Mouse (Mus musculus) ovary, postnatal 10 days (tissue): ENCODE results near the gene Dolk.

ENCODE experiments used
- DNase-seq: peaks from one replicate; pipeline ENCODE4 v3.0.0; 2022; ENCODE audit warnings: low spot score

The Dolk gene

GRCm38 (mm10) chr2:30268371-30268770 lies 17.8 kb downstream of the Dolk start:
- DNase-seq: no peak

GRCm38 (mm10) chr2:30267466-30267865 lies 18.7 kb downstream of the Dolk start:
- DNase-seq: no peak

DNA sequence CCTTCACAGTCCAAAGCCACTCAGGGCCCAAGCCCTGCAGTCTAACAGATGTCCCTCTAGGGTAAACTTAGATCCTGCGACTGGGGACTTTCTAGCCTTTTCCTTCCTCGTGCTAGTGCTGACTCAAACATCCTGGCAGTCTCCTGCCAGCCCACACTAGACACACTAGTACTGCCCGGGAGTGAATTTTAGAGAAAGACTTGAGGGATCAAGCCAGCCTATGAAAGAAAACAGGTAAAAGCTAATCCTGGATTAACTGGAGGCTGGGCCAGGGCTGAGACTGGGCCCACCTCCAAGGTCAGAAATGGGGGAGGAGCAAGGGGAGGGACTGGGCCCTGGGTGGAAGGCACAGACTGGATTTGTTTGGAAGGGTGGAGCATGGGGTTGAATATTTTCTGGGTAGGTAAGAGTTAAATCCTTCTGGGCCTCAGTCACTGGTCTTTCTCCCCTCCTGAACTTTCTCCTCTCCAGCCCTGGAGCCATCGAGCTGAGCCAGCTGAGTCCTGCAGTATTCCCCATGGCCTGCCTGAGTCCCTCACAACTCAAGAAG lies 19.7 kb downstream of the Dolk start:
- DNase-seq: no peak

DNA sequence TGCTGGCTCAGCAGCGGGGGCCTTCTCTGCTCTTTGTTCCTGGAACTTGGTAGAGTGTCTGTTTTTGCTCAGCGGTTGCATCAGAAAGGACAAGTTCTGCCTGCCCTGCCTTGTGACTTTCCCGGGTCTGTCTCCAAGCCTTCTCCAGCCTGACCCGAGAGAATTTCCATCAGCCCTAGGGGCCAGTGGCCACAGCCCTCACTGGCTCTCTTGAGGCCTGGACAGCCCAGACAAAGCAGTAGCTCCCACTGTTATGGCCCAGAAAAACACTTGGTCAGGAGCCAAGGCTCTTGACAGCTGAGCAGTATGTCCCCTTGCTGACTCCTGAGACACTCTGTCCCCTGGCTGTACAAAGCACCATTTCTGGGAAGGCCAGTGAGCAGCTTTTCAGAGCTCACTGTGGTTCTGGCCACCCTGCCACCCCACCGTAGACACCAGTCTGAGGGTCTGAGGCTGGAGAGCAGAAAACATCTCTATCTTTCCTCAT lies 20.3 kb downstream of the Dolk start, which contains the start of gene Phyhd1:
Gene Phyhd1 (plus strand): TSS at position 437 of the 487 bp plus-strand sequence.
- DNase-seq: no peak

- no peak for DNase-seq
Observed at GRCm38 (mm10) chr2:30264671-30265519, 21.2 kb downstream of the Dolk start.

- no peak for DNase-seq
Observed at GRCm38 (mm10) chr2:30263811-30264210, 22.3 kb downstream of the Dolk start.

DNA sequence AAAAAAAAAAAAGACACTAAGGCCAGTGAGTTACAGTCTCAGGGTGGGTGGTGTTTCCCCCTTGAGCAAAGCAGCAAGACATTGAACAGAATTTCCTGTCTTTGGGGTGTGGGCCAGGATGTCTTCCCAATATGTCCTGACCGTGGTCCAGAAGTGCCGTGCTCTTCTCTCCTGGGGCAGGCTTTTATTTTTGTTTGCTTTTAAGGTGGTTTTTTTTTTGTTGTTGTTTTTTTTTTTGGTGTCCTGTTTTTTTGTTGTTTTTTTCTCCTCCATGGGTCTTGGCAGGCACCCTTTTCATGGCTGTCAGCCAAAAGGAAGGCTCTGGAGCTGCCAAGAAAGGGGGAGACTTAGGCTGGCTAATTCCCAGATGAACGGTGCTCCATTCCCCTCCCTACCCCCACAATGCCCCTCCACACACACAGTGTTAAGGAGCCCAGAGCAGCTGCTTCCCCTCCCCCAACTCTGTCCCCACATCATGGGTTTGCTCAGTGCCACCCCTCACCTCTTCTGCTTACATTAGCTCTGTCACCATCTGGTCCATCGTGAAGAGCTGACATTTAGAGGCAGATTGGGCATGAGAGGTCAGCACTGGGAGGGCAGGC lies 23.2 kb downstream of the Dolk start:
- no peak for DNase-seq

DNA sequence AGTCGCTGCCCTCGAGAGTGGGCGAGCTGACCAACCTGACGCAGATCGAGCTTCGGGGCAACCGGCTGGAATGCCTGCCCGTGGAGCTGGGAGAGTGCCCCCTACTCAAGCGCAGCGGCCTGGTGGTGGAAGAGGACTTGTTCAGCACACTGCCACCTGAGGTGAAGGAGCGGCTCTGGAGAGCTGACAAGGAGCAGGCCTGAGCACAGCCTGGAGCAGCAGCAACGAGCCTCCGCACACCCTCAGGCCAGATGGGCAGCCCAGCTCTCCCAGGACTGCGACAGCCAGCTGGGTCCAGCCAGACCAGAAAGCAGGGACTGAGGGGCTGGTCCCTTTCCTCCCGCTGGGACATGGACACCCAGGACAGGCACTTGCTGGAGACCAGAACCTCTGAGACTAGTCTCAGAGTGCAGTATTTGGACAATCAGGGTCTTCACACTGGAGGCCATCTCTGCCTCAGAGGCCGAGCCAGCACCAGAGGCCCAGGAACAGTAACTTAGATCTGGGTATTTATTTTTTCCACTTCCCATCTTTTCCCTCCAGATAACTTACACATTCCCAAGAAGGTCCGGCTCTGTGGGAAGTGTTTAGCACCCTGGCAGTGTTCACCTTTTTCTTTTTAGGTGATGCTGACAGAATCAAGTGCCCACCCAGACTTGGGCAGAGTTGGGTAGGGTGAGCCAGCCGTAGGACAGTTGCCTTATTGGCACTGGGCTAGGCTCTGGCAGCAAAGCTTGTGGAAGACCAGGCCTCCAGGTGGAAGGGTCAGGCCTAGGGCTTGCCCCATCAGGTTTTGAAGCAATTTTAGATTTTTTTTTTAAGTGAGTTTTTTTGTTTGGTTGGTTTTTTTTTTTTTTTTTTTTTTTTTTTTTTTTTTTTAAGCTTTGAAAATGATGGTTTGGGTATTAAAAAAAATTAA lies 24.0 kb downstream of the Dolk start:
- no peak for DNase-seq

GRCm38 (mm10) chr2:30261064-30261736 lies 24.9 kb downstream of the Dolk start:
- DNase-seq: no peak

- no peak for DNase-seq
Observed at GRCm38 (mm10) chr2:30259131-30260064, 26.7 kb downstream of the Dolk start.

DNA sequence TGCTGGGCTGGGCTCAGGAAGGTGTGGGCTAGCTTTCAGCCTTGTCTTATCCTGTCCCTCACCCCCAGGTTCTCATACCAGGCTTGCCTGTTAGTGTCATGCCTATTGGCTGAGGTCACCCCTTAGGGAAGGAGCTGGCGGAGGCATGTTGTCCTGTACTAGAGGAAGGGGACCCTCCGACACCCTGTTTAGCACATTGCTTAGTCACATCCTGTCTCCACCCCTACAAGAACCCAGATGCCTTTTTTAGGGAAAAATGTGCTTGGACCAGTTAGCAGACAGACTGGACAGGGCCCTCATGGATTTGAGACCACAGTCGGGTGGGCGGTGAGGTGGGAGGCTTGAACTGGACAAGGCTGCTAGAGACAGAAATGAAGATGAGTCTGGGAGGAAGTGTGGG lies 27.5 kb downstream of the Dolk start:
- no peak for DNase-seq

- DNase-seq: no peak
Observed at GRCm38 (mm10) chr2:30257699-30258460, 28.3 kb downstream of the Dolk start.

DNA sequence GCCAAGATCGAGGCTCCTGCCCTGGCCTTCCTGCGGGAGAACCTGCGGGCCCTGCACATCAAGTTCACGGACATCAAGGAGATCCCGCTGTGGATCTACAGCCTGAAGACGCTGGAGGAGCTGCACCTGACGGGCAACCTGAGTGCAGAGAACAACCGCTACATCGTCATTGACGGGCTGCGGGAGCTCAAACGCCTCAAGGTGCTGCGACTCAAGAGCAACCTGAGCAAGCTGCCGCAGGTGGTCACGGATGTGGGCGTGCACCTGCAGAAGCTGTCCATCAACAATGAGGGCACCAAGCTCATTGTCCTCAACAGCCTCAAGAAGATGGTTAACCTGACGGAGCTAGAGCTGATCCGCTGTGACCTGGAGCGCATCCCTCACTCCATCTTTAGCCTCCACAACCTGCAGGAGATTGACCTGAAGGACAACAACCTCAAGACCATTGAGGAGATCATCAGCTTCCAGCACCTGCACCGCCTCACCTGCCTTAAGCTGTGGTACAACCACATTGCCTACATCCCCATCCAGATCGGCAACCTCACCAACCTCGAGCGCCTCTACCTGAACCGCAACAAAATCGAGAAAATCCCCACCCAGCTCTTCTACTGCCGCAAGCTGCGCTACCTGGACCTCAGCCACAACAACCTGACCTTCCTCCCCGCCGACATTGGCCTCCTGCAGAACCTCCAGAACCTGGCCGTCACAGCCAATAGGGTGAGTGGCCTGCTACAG lies 29.4 kb downstream of the Dolk start:
- no peak for DNase-seq

GRCm38 (mm10) chr2:30255631-30256395 lies 30.3 kb downstream of the Dolk start:
- no peak for DNase-seq

DNA sequence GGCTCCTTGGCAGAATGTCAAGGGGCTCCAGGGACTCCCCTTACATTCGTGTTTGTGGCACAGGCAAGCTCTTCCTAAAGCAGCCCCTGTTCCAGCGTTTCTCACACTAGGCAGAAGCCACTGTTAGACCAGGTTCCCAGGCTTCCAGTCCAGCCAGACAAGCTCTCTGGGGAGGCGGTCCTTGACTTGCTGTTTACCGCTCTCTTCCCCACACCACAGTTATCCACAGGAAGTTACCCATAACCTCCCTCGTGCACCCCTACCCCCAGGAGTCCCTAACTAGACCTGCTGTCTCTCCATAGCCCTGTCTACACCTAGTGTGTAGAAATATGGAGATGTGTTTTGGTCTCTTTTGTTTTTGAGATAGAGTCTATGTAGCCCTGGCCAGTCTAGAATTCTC lies 32.3 kb downstream of the Dolk start:
- no peak for DNase-seq

GRCm38 (mm10) chr2:30252521-30252920 lies 33.6 kb downstream of the Dolk start:
- no peak for DNase-seq

- no peak for DNase-seq
Observed at GRCm38 (mm10) chr2:30251417-30252104, 34.6 kb downstream of the Dolk start.
